Mouse (Mus musculus): Measurements from ENCODE around the gene Usp30.

- no peak for TF ChIP-seq CTCF (IDR thresholded peaks at IDR 0.05 in 2 of 3, conservative IDR thresholded peaks at IDR 0.05 in 1 of 3; ENCODE audit: control insufficient read depth in 1 of 3, insufficient read depth in 1 of 3, low read depth in 2 of 3, low read length in 3 of 3, poor library complexity in 1 of 3, severe bottlenecking in 1 of 3)
- TF ChIP-seq POLR2A (IDR thresholded peaks at IDR 0.05; ENCODE audit: control insufficient read depth in 1 of 2, insufficient read depth in 1 of 2, low read depth in 1 of 2, low read length in 2 of 2, poor library complexity in 1 of 2), result no peak
- TF ChIP-seq MEF2A (IDR thresholded peaks at IDR 0.05; ENCODE audit: extremely low read depth, insufficient replicate concordance, low read depth, low read length, poor library complexity, severe bottlenecking), result no peak
- no peak for TF ChIP-seq ZC3H11A (IDR thresholded peaks at IDR 0.05; ENCODE audit: low read depth, low read length)
- TF ChIP-seq USF1 (IDR thresholded peaks at IDR 0.05; ENCODE audit: low read depth, low read length), result no peak
- no peak for TF ChIP-seq TAL1 (IDR thresholded peaks at IDR 0.05; ENCODE audit: low read length)
- no peak for TF ChIP-seq SMC3 (IDR thresholded peaks at IDR 0.05; ENCODE audit: low read depth, low read length)
- no peak for TF ChIP-seq ZNF384 (IDR thresholded peaks at IDR 0.05; ENCODE audit: low read depth, low read length)
- TF ChIP-seq BHLHE40 (IDR thresholded peaks at IDR 0.05; ENCODE audit: borderline replicate concordance, low read depth, low read length), result no peak
- no peak for TF ChIP-seq UBTF (IDR thresholded peaks at IDR 0.05; ENCODE audit: borderline replicate concordance, insufficient read depth, low read depth, low read length)
Measured at GRCm38 (mm10) chr5:114046604-114047003, 18.7 kb upstream of the Usp30 start.

Measured in MEL (cell line).